Mouse (Mus musculus): ENCODE data around the gene Cbln1.

Cbln1 gene

GRCm38 (mm10) chr8:87469931-87470833 is 2.2 kb downstream of the Cbln1 start:
- DNase-seq, result peak; percentile 90

- peak; percentile 66 for DNase-seq
Measured at GRCm38 (mm10) chr8:87468958-87469815, 3.2 kb downstream of the Cbln1 start.

GRCm38 (mm10) chr8:87468416-87468957 is 3.9 kb downstream of the Cbln1 start:
- no peak for DNase-seq

- no peak for DNase-seq
Measured at GRCm38 (mm10) chr8:87467906-87468305, 4.5 kb downstream of the Cbln1 start.

- DNase-seq, result no peak
Measured at GRCm38 (mm10) chr8:87466936-87467602, 5.3 kb downstream of the Cbln1 start.

- DNase-seq, result no peak
Measured at GRCm38 (mm10) chr8:87466335-87466734, 6.1 kb downstream of the Cbln1 start.

- DNase-seq, result no peak
Measured at GRCm38 (mm10) chr8:87464446-87464845, 8.0 kb downstream of the Cbln1 start.

- DNase-seq, result no peak
Measured at GRCm38 (mm10) chr8:87461801-87462200, 10.6 kb downstream of the Cbln1 start.

- no peak for DNase-seq
Measured at GRCm38 (mm10) chr8:87456949-87457348, 15.5 kb downstream of the Cbln1 start.

- no peak for DNase-seq
Measured at GRCm38 (mm10) chr8:87452815-87453214, 19.6 kb downstream of the Cbln1 start.

GRCm38 (mm10) chr8:87451737-87452136 is 20.7 kb downstream of the Cbln1 start:
- no peak for DNase-seq

- no peak for DNase-seq
Measured at GRCm38 (mm10) chr8:87434592-87434991, 37.8 kb downstream of the Cbln1 start.

- DNase-seq, result no peak
Measured at GRCm38 (mm10) chr8:87427188-87427587, 45.2 kb downstream of the Cbln1 start.

GRCm38 (mm10) chr8:87424706-87425105 is 47.7 kb downstream of the Cbln1 start:
- DNase-seq, result no peak

GRCm38 (mm10) chr8:87421697-87422096 is 50.7 kb downstream of the Cbln1 start:
- no peak for DNase-seq

Data from cerebellum, adult 11 months (tissue).